Mouse (Mus musculus) forebrain, embryonic 14.5 days (tissue): Measurements from ENCODE around the gene Ins2. TPM values are rescaled to one million over a fixed set of nuclear protein-coding genes. Genes with fewer than 3 reads are reported as not detected.

ENCODE experiments used
- ATAC-seq: fragments of 200-750 bp; cut with Nextera tagmentation; 2 replicates; pipeline ENCODE4 v1.8.0; 2017; ENCODE audit warnings: mild to moderate bottlenecking, moderate library complexity
- DNase-seq: peaks from one replicate; pipeline ENCODE4 v3.0.0-alpha.2; 2015; ENCODE audit warnings: low spot score
- H3K27ac ChIP-seq: fragments of 300-500 bp; sonication (generic); 2 replicates; pipeline ENCODE4 v1.5.1; 2014; ENCODE audit warnings: low read depth, mild to moderate bottlenecking, control low read depth, low read length, moderate library complexity
- H3K27me3 ChIP-seq: fragments of 300-500 bp; sonication (generic); replicated peaks from 2 replicates; pipeline ENCODE4 v1.6.1; 2014; ENCODE audit warnings: low read length, control low read depth, mixed read lengths; ENCODE audit not compliant: control insufficient read depth, insufficient read depth
- H3K36me3 ChIP-seq: fragments of 300-500 bp; sonication (generic); 2 replicates; pipeline ENCODE4 v1.6.1; 2014; ENCODE audit warnings: low read length, control low read depth; ENCODE audit not compliant: control insufficient read depth, insufficient read depth
- H3K4me1 ChIP-seq: fragments of 300-500 bp; sonication (generic); 2 replicates; pipeline ENCODE4 v1.6.1; 2014; ENCODE audit warnings: antibody characterized with exemption, low read length, control low read depth; ENCODE audit not compliant: control insufficient read depth, insufficient read depth
- H3K4me2 ChIP-seq: fragments of 300-500 bp; sonication (generic); 2 replicates; pipeline ENCODE4 v1.6.1; 2014; ENCODE audit warnings: mild to moderate bottlenecking, control low read depth, low read length
- H3K4me3 ChIP-seq: fragments of 300-500 bp; sonication (generic); 2 replicates; pipeline ENCODE4 v1.5.1; 2014; ENCODE audit warnings: low read depth, low read length, control low read depth
- H3K9ac ChIP-seq: fragments of 300-500 bp; sonication (generic); 2 replicates; pipeline ENCODE4 v1.6.1; 2014; ENCODE audit warnings: mild to moderate bottlenecking, low read length, control low read depth, moderate library complexity
- H3K9me3 ChIP-seq: fragments of 300-500 bp; sonication (generic); replicated peaks from 2 replicates; pipeline ENCODE4 v1.6.1; 2016; ENCODE audit warnings: low read length, control low read depth, mixed read lengths; ENCODE audit not compliant: control insufficient read depth
- WGBS: fragments of 180-500 bp; shearing (Covaris S2); extraction: QIAGEN DNeasy Blood & Tissue Kit; methylation state at CpG from one replicate; pipeline ENCODE4 v1.1.7; 2014; 5-methylcytosine and 5-hydroxymethylcytosine counted together
- polyA plus RNA-seq: library from polyadenylated mRNA; unstranded; fragments of >200 nt; fragmentation: Nextera tagmentation; extraction: Ambion mirVana; gene quantifications from 2 replicates; pipeline ENCODE4 v1.2.1, GENCODE M21; 2014

The Ins2 gene
- polyA plus RNA-seq, 1 experiment from 2014 or later: 0.83 TPM

DNA sequence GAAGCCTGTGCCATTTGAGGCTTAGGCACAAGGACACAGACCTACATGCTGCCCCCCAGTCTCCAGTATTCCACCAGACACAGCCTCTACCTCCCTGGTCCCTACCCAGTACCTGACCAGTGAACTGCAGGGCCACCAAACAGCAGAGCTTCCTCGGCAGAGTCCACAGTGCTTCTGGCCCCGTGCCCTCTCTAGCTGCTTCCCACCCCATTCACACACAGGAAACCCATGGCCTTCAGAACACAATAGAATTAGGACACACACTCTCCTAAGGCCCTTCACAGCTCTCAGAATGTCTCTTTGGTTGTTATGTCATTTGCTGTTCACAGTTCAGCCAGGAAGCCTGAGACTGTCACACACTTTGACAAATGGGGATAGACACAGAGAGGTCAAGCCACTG is 76.5 kb downstream of the Ins2 start, which contains the start of gene Igf2:
TSS of gene Igf2 (minus strand) at position 158 of the 400 bp plus-strand sequence.
- peaks cover 7% of the 10 kb centered on the region; the same call in 1 of the 2 replicates for H3K9me3 ChIP-seq
- H3K4me3 ChIP-seq: no peak within 1 kb of the TSS
- H3K27ac ChIP-seq: no peak within 1 kb of the TSS
- no peaks in the 10 kb centered on the region for H3K4me1 ChIP-seq
- H3K4me2 ChIP-seq: no peak within 1 kb of the TSS
- DNase-seq (no peak), ATAC-seq (no peak)
- no peak within 1 kb of the TSS for H3K9ac ChIP-seq
- WGBS: 83% methylated on average over 2 of the region's 2 CpGs
- no peaks in the 10 kb centered on the region for H3K36me3 ChIP-seq
- peaks cover 50% of the 10 kb centered on the region for H3K27me3 ChIP-seq

DNA sequence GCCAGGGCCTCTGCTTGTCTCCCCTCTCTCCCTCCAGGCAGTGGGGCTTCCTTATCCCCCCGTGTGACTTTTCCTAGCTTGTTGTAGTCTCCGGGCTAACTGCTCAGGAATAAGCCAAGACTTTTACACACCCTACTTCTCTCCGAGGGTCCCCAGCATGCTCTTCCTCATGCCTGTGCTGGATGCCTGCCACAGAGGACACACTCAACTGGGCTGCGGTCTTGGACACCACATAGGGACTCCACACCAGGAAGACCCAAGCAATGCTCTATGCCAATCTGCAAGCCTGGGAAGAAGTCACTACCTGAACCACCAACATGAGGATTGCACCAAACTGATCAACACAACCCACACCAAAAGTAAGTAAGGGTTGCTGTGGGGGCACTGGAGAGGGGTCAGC is 77.1 kb downstream of the Ins2 start:
- DNase-seq (no peak), ATAC-seq (no peak)
- no peak overlapping the region for H3K27ac ChIP-seq
- WGBS: 74% methylated on average over 4 of the region's 4 CpGs
- H3K9me3 ChIP-seq: peaks cover 7% of the 10 kb centered on the region; the same call in 1 of the 2 replicates
- H3K4me1 ChIP-seq: no peaks in the 10 kb centered on the region
- peaks cover 56% of the 10 kb centered on the region for H3K27me3 ChIP-seq
- no peak overlapping the region for H3K4me2 ChIP-seq
- no peak overlapping the region for H3K9ac ChIP-seq
- no peaks in the 10 kb centered on the region for H3K36me3 ChIP-seq
- no peak overlapping the region for H3K4me3 ChIP-seq

DNA sequence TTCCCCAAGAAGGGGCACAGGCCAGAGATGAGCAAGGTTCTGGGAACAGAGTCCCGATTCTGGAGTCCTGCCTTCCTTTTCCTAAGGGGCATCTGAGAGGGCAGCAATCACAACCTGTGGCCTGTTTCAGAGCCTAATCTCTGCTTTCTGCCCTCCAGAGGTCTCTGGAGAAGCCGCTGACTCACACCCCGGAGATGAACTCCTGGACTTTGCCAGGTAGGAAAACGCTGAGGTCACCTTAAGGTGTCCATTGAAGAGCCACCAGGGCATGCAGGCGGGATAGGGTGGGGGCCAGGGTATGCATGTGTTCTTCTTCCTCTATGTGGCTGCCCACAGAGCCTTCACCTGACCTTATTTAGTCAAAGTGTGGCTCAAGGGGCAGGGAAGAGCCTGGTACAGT is 77.8 kb downstream of the Ins2 start:
- Histone ChIP-seq H3K4me1 (no peaks in the 10 kb centered on the region), H3K4me2 (no peak overlapping the region), H3K36me3 (no peaks in the 10 kb centered on the region), H3K9me3 (peaks cover 6% of the 10 kb centered on the region; the same call in 1 of the 2 replicates), H3K27ac (no peak overlapping the region), H3K4me3 (no peak overlapping the region), H3K9ac (no peak overlapping the region), H3K27me3 (peaks cover 63% of the 10 kb centered on the region)
- no peak for DNase-seq
- WGBS: 53% methylated on average over 5 of the region's 5 CpGs
- ATAC-seq: no peak

DNA sequence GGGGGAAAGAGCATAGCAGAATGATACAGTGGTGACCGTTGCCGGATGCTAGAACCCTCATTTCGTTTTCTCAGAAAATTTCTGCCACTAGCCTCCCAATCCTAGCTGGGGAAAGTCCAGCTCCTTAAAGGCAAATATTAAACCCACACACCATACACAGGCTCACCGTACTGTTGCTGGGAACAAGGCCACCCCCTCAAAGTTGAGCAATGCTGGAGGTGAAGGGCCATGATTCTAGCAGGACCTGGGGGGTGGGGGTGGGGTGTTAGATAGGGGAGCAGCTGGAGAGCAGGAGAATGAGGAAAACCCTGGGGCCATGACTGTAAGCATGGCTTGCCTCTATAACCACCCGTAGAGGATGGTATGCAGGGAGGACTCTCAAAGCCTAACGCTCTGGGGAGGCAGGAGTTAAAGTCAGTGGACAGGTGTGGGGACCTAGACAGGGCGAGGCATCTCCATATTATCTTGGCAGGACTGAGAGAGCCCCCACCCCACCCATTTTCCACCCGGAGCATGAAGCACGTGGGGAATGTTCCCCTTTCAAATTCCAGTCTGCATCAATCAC is 78.6 kb downstream of the Ins2 start:
- Histone ChIP-seq H3K27ac (no peak overlapping the region), H3K9ac (no peak overlapping the region), H3K36me3 (no peaks in the 10 kb centered on the region), H3K9me3 (no peaks in the 10 kb centered on the region; the same call in 1 of the 2 replicates), H3K4me2 (no peak overlapping the region), H3K4me3 (no peak overlapping the region), H3K4me1 (peaks cover under 1% of the 10 kb centered on the region), H3K27me3 (peaks cover 71% of the 10 kb centered on the region)
- WGBS: 6% methylated on average over 9 of the region's 9 CpGs
- DNase-seq (no peak), ATAC-seq (no peak)

DNA sequence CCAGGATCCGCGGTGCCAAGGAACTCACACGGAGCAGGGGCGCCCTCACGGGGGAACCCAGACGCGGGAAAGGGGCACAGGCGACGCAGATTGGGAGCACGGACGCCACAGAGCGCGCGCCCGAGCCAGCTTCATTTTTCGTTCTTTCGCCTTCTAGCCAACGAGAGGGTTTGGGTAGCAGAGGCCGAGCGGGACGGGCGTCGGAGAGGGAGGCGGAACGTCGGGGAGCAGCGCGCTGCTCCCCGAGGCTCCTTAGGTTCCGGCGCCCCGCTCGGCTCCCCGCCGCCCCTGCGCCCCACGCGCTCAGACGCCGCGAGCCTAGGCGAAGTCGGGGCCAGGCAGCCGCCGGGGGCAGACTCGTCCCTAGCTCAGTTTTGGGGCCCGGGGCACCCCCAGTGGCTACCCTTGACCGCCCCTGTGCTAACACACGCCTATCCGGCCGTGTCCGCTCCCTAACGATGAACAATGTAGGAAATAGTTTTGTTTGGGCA is 79.2 kb downstream of the Ins2 start:
- Histone ChIP-seq H3K4me1 (peaks cover 4% of the 10 kb centered on the region), H3K27me3 (peaks cover 77% of the 10 kb centered on the region), H3K9ac (no peak overlapping the region), H3K4me3 (no peak overlapping the region), H3K9me3 (no peaks in the 10 kb centered on the region), H3K36me3 (no peaks in the 10 kb centered on the region), H3K27ac (no peak overlapping the region), H3K4me2 (peak overlapping the region; percentile 9; the same call in 1 of the 2 replicates)
- no peak for DNase-seq
- under 1% methylated on average over 51 of the region's 53 CpGs for WGBS
- no peak for ATAC-seq

- H3K4me1 ChIP-seq: peaks cover 4% of the 10 kb centered on the region
- no peak overlapping the region for H3K4me2 ChIP-seq
- no peaks in the 10 kb centered on the region for H3K9me3 ChIP-seq
- no peaks in the 10 kb centered on the region for H3K36me3 ChIP-seq
- ATAC-seq (no peak), DNase-seq (no peak)
- no peak overlapping the region for H3K4me3 ChIP-seq
- H3K27me3 ChIP-seq: peaks cover 85% of the 10 kb centered on the region
- WGBS: 5% methylated on average over 5 of the region's 5 CpGs
- no peak overlapping the region for H3K9ac ChIP-seq
- H3K27ac ChIP-seq: no peak overlapping the region
Measured at GRCm38 (mm10) chr7:142663151-142663550, 80.0 kb downstream of the Ins2 start.

GRCm38 (mm10) chr7:142661811-142662210 is 81.4 kb downstream of the Ins2 start:
- Histone ChIP-seq H3K27me3 (peaks cover 99% of the 10 kb centered on the region), H3K9ac (no peak overlapping the region), H3K27ac (no peak overlapping the region), H3K4me1 (peaks cover 4% of the 10 kb centered on the region), H3K4me2 (no peak overlapping the region), H3K9me3 (no peaks in the 10 kb centered on the region), H3K36me3 (no peaks in the 10 kb centered on the region), H3K4me3 (no peak overlapping the region)
- DNase-seq: no peak
- ATAC-seq: no peak

GRCm38 (mm10) chr7:142661046-142661445 is 82.1 kb downstream of the Ins2 start:
- no peak for ATAC-seq
- Histone ChIP-seq H3K4me3 (peak overlapping the region; percentile 15), H3K4me1 (peaks cover 4% of the 10 kb centered on the region), H3K27me3 (peaks cover 99% of the 10 kb centered on the region), H3K36me3 (no peaks in the 10 kb centered on the region), H3K9me3 (no peaks in the 10 kb centered on the region), H3K27ac (no peak overlapping the region), H3K4me2 (peak overlapping the region; percentile 33; the same call in 1 of the 2 replicates), H3K9ac (no peak overlapping the region)
- under 1% methylated on average over 25 of the region's 25 CpGs for WGBS
- DNase-seq: no peak

- Histone ChIP-seq H3K4me2 (peak overlapping the region; percentile 33; the same call in 1 of the 2 replicates), H3K27me3 (peaks cover 99% of the 10 kb centered on the region), H3K4me1 (peaks cover 4% of the 10 kb centered on the region), H3K4me3 (peak overlapping the region; percentile 15), H3K27ac (no peak overlapping the region), H3K9ac (no peak overlapping the region), H3K36me3 (no peaks in the 10 kb centered on the region), H3K9me3 (no peaks in the 10 kb centered on the region)
- WGBS: 0% methylated on average over 29 of the region's 29 CpGs
- DNase-seq (no peak), ATAC-seq (no peak)
Measured at GRCm38 (mm10) chr7:142660651-142660945, 82.6 kb downstream of the Ins2 start.
